Mouse (Mus musculus) stomach, postnatal 0 days (tissue): ENCODE data around the gene Plekha4. TPM values are rescaled to one million over a fixed set of nuclear protein-coding genes. Genes with fewer than 3 reads are reported as not detected.

Experiments
- ATAC-seq: fragments of 200-750 bp; cut with Nextera tagmentation; 2 replicates; pipeline ENCODE4 v1.8.0; 2017; ENCODE audit not compliant: low FRiP score, low TSS enrichment
- DNase-seq: peaks from one replicate; pipeline ENCODE4 v3.0.0-alpha.2; 2016; ENCODE audit warnings: low spot score
- H3K27ac ChIP-seq: fragments of 300-500 bp; sonication (generic); replicated peaks from 2 replicates; pipeline ENCODE4 v1.5.1; 2014; ENCODE audit warnings: mild to moderate bottlenecking, control low read depth
- H3K27me3 ChIP-seq: fragments of 300-500 bp; sonication (generic); 2 replicates; pipeline ENCODE4 v1.6.1; 2014; ENCODE audit warnings: low read length; ENCODE audit not compliant: control insufficient read depth, insufficient read depth
- H3K36me3 ChIP-seq: fragments of 300-500 bp; sonication (generic); 2 replicates; pipeline ENCODE4 v1.6.1; 2014; ENCODE audit warnings: low read length, mixed read lengths; ENCODE audit not compliant: control insufficient read depth, insufficient read depth
- H3K4me1 ChIP-seq: fragments of 300-500 bp; sonication (generic); replicated peaks from 2 replicates; pipeline ENCODE4 v1.6.1; 2014; ENCODE audit warnings: antibody characterized with exemption; ENCODE audit not compliant: control insufficient read depth, insufficient read depth
- H3K4me2 ChIP-seq: fragments of 300-500 bp; sonication (generic); replicated peaks from 2 replicates; pipeline ENCODE4 v1.6.1; 2014; ENCODE audit warnings: low read depth, mild to moderate bottlenecking, control low read depth, moderate library complexity
- H3K4me3 ChIP-seq: fragments of 300-500 bp; sonication (generic); 2 replicates; pipeline ENCODE4 v1.5.1; 2014; ENCODE audit warnings: low read depth, low read length, control low read depth
- H3K9ac ChIP-seq: fragments of 300-500 bp; sonication (generic); 2 replicates; pipeline ENCODE4 v1.6.1; 2014; ENCODE audit warnings: mild to moderate bottlenecking, low read length, control low read depth, mixed read lengths
- H3K9me3 ChIP-seq: fragments of 300-500 bp; sonication (generic); 2 replicates; pipeline ENCODE4 v1.6.1; 2016; ENCODE audit warnings: low read length; ENCODE audit not compliant: control insufficient read depth
- CTCF ChIP-seq: IDR thresholded peaks from 2 replicates; pipeline ENCODE4 v1.5.1; 2016; ENCODE audit warnings: antibody characterized with exemption, low read depth, mild to moderate bottlenecking, moderate library complexity
- EP300 ChIP-seq: optimal IDR thresholded peaks from 2 replicates; pipeline ENCODE3; 2016; ENCODE audit warnings: antibody characterized with exemption
- WGBS: fragments of 180-500 bp; shearing (Covaris S2); extraction: QIAGEN DNeasy Blood & Tissue Kit; methylation state at CpG from one replicate; pipeline ENCODE4 v1.1.7; 2014; 5-methylcytosine and 5-hydroxymethylcytosine counted together
- polyA plus RNA-seq: library from polyadenylated mRNA; unstranded; fragments of >200 nt; fragmentation: Nextera tagmentation; extraction: Ambion mirVana; gene quantifications from 2 replicates; pipeline ENCODE4 v1.2.1, GENCODE M21; 2015

Plekha4 gene
- polyA plus RNA-seq, 1 experiment from 2014 or later, result 7.9 TPM

GRCm38 (mm10) chr7:45489578-45489977, 36.6 kb upstream of the Plekha4 start:
- ATAC-seq, result no peak
- no peaks in the 10 kb centered on the region for H3K27me3 ChIP-seq
- 75% methylated on average over 7 of the region's 7 CpGs for WGBS
- H3K4me3 ChIP-seq, result no peak overlapping the region
- H3K9ac ChIP-seq, result no peak overlapping the region
- no peak for TF ChIP-seq EP300
- TF ChIP-seq CTCF, result no peak
- H3K4me1 ChIP-seq, result no peaks in the 10 kb centered on the region
- H3K36me3 ChIP-seq, result peaks cover 8% of the 10 kb centered on the region
- H3K9me3 ChIP-seq, result no peaks in the 10 kb centered on the region
- no peak for DNase-seq
- H3K4me2 ChIP-seq, result no peak overlapping the region
- no peak overlapping the region for H3K27ac ChIP-seq

- peak; percentile 31; the same call in 1 of the 2 replicates for TF ChIP-seq CTCF
- TF ChIP-seq EP300, result no peak
- Histone ChIP-seq H3K4me2 (0 out of 2 replicates have a peak overlapping the region, but pooled peaks have one; percentile 15), H3K27ac (0 out of 2 replicates have a peak overlapping the region, but pooled peaks have one; percentile 31), H3K4me3 (no peak overlapping the region), H3K9me3 (no peaks in the 10 kb centered on the region), H3K9ac (no peak overlapping the region), H3K36me3 (peaks cover 18% of the 10 kb centered on the region), H3K27me3 (no peaks in the 10 kb centered on the region), H3K4me1 (no peaks in the 10 kb centered on the region)
- WGBS, result 37% methylated on average over 9 of the region's 9 CpGs
- DNase-seq (peak; percentile 60), ATAC-seq (peak; percentile 59)
These were observed 35.3 kb upstream of the Plekha4 start for GRCm38 (mm10) chr7:45490822-45491221.

- H3K4me3 ChIP-seq, result no peak overlapping the region
- TF ChIP-seq EP300, result no peak
- no peak for TF ChIP-seq CTCF
- peak; percentile 68 for DNase-seq
- ATAC-seq, result peak; percentile 66
- H3K9me3 ChIP-seq, result no peaks in the 10 kb centered on the region
- peaks cover 21% of the 10 kb centered on the region for H3K36me3 ChIP-seq
- no peaks in the 10 kb centered on the region for H3K4me1 ChIP-seq
- 0 out of 2 replicates have a peak overlapping the region, but pooled peaks have one; percentile 15 for H3K4me2 ChIP-seq
- H3K27ac ChIP-seq, result 0 out of 2 replicates have a peak overlapping the region, but pooled peaks have one; percentile 31
- no peak overlapping the region for H3K9ac ChIP-seq
- WGBS, result 14% methylated on average over 3 of the region's 3 CpGs
- no peaks in the 10 kb centered on the region for H3K27me3 ChIP-seq
These were observed 34.9 kb upstream of the Plekha4 start for GRCm38 (mm10) chr7:45491264-45491663.

GRCm38 (mm10) chr7:45492225-45492844, 33.8 kb upstream of the Plekha4 start:
- no peaks in the 10 kb centered on the region for H3K4me1 ChIP-seq
- DNase-seq (no peak), ATAC-seq (no peak)
- H3K4me3 ChIP-seq, result no peak overlapping the region
- H3K9ac ChIP-seq, result no peak overlapping the region
- no peak overlapping the region for H3K4me2 ChIP-seq
- TF ChIP-seq CTCF (no peak), EP300 (no peak)
- H3K9me3 ChIP-seq, result no peaks in the 10 kb centered on the region
- peaks cover 27% of the 10 kb centered on the region for H3K36me3 ChIP-seq
- WGBS, result 83% methylated on average over 8 of the region's 8 CpGs
- no peaks in the 10 kb centered on the region for H3K27me3 ChIP-seq
- no peak overlapping the region for H3K27ac ChIP-seq

GRCm38 (mm10) chr7:45492951-45493350, 33.2 kb upstream of the Plekha4 start:
- Histone ChIP-seq H3K27ac (no peak overlapping the region; the same call in 1 of the 2 replicates), H3K9ac (no peak overlapping the region), H3K36me3 (peaks cover 27% of the 10 kb centered on the region), H3K4me1 (no peaks in the 10 kb centered on the region), H3K4me2 (no peak overlapping the region), H3K27me3 (no peaks in the 10 kb centered on the region), H3K9me3 (no peaks in the 10 kb centered on the region), H3K4me3 (no peak overlapping the region)
- 69% methylated on average over 5 of the region's 5 CpGs for WGBS
- DNase-seq (no peak), ATAC-seq (no peak)
- TF ChIP-seq CTCF (no peak), EP300 (no peak)

GRCm38 (mm10) chr7:45494548-45494947, 31.6 kb upstream of the Plekha4 start:
- WGBS, result 82% methylated on average over 9 of the region's 9 CpGs
- no peak overlapping the region for H3K27ac ChIP-seq
- ATAC-seq (no peak), DNase-seq (no peak)
- no peak overlapping the region for H3K4me2 ChIP-seq
- H3K27me3 ChIP-seq, result no peaks in the 10 kb centered on the region
- H3K36me3 ChIP-seq, result peaks cover 27% of the 10 kb centered on the region
- no peaks in the 10 kb centered on the region for H3K9me3 ChIP-seq
- no peak overlapping the region for H3K4me3 ChIP-seq
- no peak overlapping the region for H3K9ac ChIP-seq
- TF ChIP-seq CTCF (no peak), EP300 (no peak)
- H3K4me1 ChIP-seq, result no peaks in the 10 kb centered on the region
